Mouse (Mus musculus): ENCODE data around the gene Sorcs3.

DNA sequence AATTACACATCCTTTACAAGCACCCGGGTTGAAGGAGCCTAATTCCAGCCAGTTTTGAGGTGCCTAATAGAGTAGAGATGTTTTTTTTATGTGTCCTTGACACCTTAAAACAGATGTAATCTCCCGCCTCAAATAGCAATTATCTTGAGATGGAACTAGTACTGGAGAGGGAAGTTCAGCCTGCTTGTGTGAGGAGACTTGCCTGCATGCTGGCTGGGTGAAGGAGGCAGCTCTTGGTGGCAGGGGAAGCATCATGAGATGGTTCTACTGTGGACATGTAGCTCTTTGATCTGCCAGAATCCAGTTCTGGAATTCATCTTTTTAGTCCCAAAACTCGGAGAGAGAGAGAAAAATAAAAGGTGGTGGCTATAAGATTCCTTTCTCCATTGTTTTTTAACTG lies 38.2 kb downstream of the Sorcs3 start:
- TF ChIP-seq POLR2A (IDR thresholded peaks at IDR 0.05; ENCODE audit: insufficient read depth, low read depth, low read length) (no peak), CTCF (IDR thresholded peaks at IDR 0.05) (no peak)

Data from heart, adult 2 months (tissue).